Mouse (Mus musculus): ENCODE data around the gene Gins2. TPM values are rescaled to one million over a fixed set of nuclear protein-coding genes. Genes with fewer than 3 reads are reported as not detected.

Gins2 gene
- polyA plus RNA-seq, 1 experiment = 11.2 TPM

GRCm38 (mm10) chr8:120594571-120594970, 5.5 kb upstream of the Gins2 start:
- no peak overlapping the region for H3ac ChIP-seq (ENCODE audit: control insufficient read depth, insufficient read length)
- no peak overlapping the region for H3K4me3 ChIP-seq
- TF ChIP-seq TCF12 (IDR thresholded peaks at IDR 0.05; ENCODE audit: insufficient read depth, poor library complexity, severe bottlenecking) = no peak
- no peak for TF ChIP-seq MYOD1 (IDR thresholded peaks at IDR 0.05; ENCODE audit: control insufficient read depth in 1 of 3, insufficient read length in 2 of 3, low read depth in 2 of 3)
- TF ChIP-seq SRF (IDR thresholded peaks at IDR 0.05; ENCODE audit: control insufficient read depth, insufficient read length, low read depth) = no peak
- no peak for TF ChIP-seq TCF3 (IDR thresholded peaks at IDR 0.05; ENCODE audit: insufficient read length, low read depth)
- TF ChIP-seq MYOG (IDR thresholded peaks at IDR 0.05; ENCODE audit: control insufficient read depth in 1 of 3, insufficient read depth in 1 of 3, insufficient read length in 2 of 3, low read depth in 2 of 3) = no peak
- H3K27me3 ChIP-seq (ENCODE audit: control insufficient read depth, insufficient read depth, insufficient read length) = peaks cover 7% of the 10 kb centered on the region
- H3K79me2 ChIP-seq (ENCODE audit: control insufficient read depth, insufficient read depth) = no peaks in the 10 kb centered on the region
- H3K4me2 ChIP-seq (ENCODE audit: low read depth) = no peak overlapping the region
- no peaks in the 10 kb centered on the region for H3K36me3 ChIP-seq (ENCODE audit: control insufficient read depth, insufficient read depth)

GRCm38 (mm10) chr8:120591587-120592292, 2.6 kb upstream of the Gins2 start:
- Histone ChIP-seq H3K4me3 (no peak overlapping the region), H3K27me3 (ENCODE audit: control insufficient read depth, insufficient read depth, insufficient read length) (peaks cover 7% of the 10 kb centered on the region)
- TF ChIP-seq POLR2A (IDR thresholded peaks at IDR 0.05; ENCODE audit: insufficient read length, low read depth) (no peak), CEBPB (IDR thresholded peaks at IDR 0.05; ENCODE audit: insufficient read depth, poor library complexity, severe bottlenecking) (no peak), TCF12 (IDR thresholded peaks at IDR 0.05; ENCODE audit: insufficient read depth, poor library complexity, severe bottlenecking) (no peak), MYOD1 (IDR thresholded peaks at IDR 0.05; ENCODE audit: control insufficient read depth in 1 of 3, insufficient read length in 2 of 3, low read depth in 2 of 3) (no peak), SRF (IDR thresholded peaks at IDR 0.05; ENCODE audit: control insufficient read depth, insufficient read length, low read depth) (no peak), MAX (IDR thresholded peaks at IDR 0.05; ENCODE audit: low read depth) (no peak), USF1 (IDR thresholded peaks at IDR 0.05; ENCODE audit: low read depth) (no peak), REST (IDR thresholded peaks at IDR 0.05; ENCODE audit: insufficient read depth, insufficient read length) (no peak), TCF3 (IDR thresholded peaks at IDR 0.05; ENCODE audit: insufficient read length, low read depth) (no peak), E2F4 (IDR thresholded peaks at IDR 0.05; ENCODE audit: insufficient read depth) (no peak), MYOG (IDR thresholded peaks at IDR 0.05; ENCODE audit: control insufficient read depth in 1 of 3, insufficient read depth in 1 of 3, insufficient read length in 2 of 3, low read depth in 2 of 3) (no peak), POLR2AphosphoS2 (IDR thresholded peaks at IDR 0.05; ENCODE audit: insufficient read length, low read depth) (no peak)

GRCm38 (mm10) chr8:120589921-120590320, 817 bp upstream of the Gins2 start:
- Histone ChIP-seq H3K4me2 (ENCODE audit: low read depth) (peak overlapping the region; percentile 97), H3K27me3 (ENCODE audit: control insufficient read depth, insufficient read depth, insufficient read length) (peaks cover 7% of the 10 kb centered on the region), H3K79me2 (ENCODE audit: control insufficient read depth, insufficient read depth) (peaks cover 5% of the 10 kb centered on the region), H3ac (ENCODE audit: control insufficient read depth, insufficient read length) (no peak overlapping the region), H3K36me3 (ENCODE audit: control insufficient read depth, insufficient read depth) (no peaks in the 10 kb centered on the region), H3K4me3 (peak overlapping the region; percentile 31)
- TF ChIP-seq E2F4 (IDR thresholded peaks at IDR 0.05; ENCODE audit: insufficient read depth) (no peak), TCF3 (IDR thresholded peaks at IDR 0.05; ENCODE audit: insufficient read length, low read depth) (no peak), CEBPB (IDR thresholded peaks at IDR 0.05; ENCODE audit: insufficient read depth, poor library complexity, severe bottlenecking) (no peak), REST (IDR thresholded peaks at IDR 0.05; ENCODE audit: insufficient read depth, insufficient read length) (no peak), POLR2A (IDR thresholded peaks at IDR 0.05; ENCODE audit: insufficient read length, low read depth) (no peak), SRF (IDR thresholded peaks at IDR 0.05; ENCODE audit: control insufficient read depth, insufficient read length, low read depth) (no peak), MYOD1 (IDR thresholded peaks at IDR 0.05; ENCODE audit: control insufficient read depth in 1 of 3, insufficient read length in 2 of 3, low read depth in 2 of 3) (no peak), MYOG (IDR thresholded peaks at IDR 0.05; ENCODE audit: control insufficient read depth in 1 of 3, insufficient read depth in 1 of 3, insufficient read length in 2 of 3, low read depth in 2 of 3) (no peak), MAX (IDR thresholded peaks at IDR 0.05; ENCODE audit: low read depth) (no peak), USF1 (IDR thresholded peaks at IDR 0.05; ENCODE audit: low read depth) (no peak), POLR2AphosphoS2 (IDR thresholded peaks at IDR 0.05; ENCODE audit: insufficient read length, low read depth) (no peak), TCF12 (IDR thresholded peaks at IDR 0.05; ENCODE audit: insufficient read depth, poor library complexity, severe bottlenecking) (no peak)

More at GRCm38 (mm10) chr8:120591587-120592292, 2.6 kb upstream of the Gins2 start:
- Histone ChIP-seq H3ac (ENCODE audit: control insufficient read depth, insufficient read length) (no peak overlapping the region), H3K4me2 (ENCODE audit: low read depth) (no peak overlapping the region), H3K79me2 (ENCODE audit: control insufficient read depth, insufficient read depth) (peaks cover 5% of the 10 kb centered on the region), H3K36me3 (ENCODE audit: control insufficient read depth, insufficient read depth) (no peaks in the 10 kb centered on the region)

GRCm38 (mm10) chr8:120585521-120585920, 3.6 kb downstream of the Gins2 start:
- no peaks in the 10 kb centered on the region for H3K27me3 ChIP-seq (ENCODE audit: control insufficient read depth, insufficient read depth, insufficient read length)
- no peak for TF ChIP-seq CEBPB (IDR thresholded peaks at IDR 0.05; ENCODE audit: insufficient read depth, poor library complexity, severe bottlenecking)
- no peak for TF ChIP-seq POLR2A (IDR thresholded peaks at IDR 0.05; ENCODE audit: insufficient read length, low read depth)
- TF ChIP-seq MYOG (IDR thresholded peaks at IDR 0.05; ENCODE audit: control insufficient read depth in 1 of 3, insufficient read depth in 1 of 3, insufficient read length in 2 of 3, low read depth in 2 of 3) = no peak
- TF ChIP-seq REST (IDR thresholded peaks at IDR 0.05; ENCODE audit: insufficient read depth, insufficient read length) = no peak
- no peak for TF ChIP-seq SRF (IDR thresholded peaks at IDR 0.05; ENCODE audit: control insufficient read depth, insufficient read length, low read depth)
- TF ChIP-seq MAX (IDR thresholded peaks at IDR 0.05; ENCODE audit: low read depth) = no peak
- no peak for TF ChIP-seq TCF3 (IDR thresholded peaks at IDR 0.05; ENCODE audit: insufficient read length, low read depth)
- TF ChIP-seq POLR2AphosphoS2 (IDR thresholded peaks at IDR 0.05; ENCODE audit: insufficient read length, low read depth) = no peak
- H3K36me3 ChIP-seq (ENCODE audit: control insufficient read depth, insufficient read depth) = peaks cover 5% of the 10 kb centered on the region
- H3K79me2 ChIP-seq (ENCODE audit: control insufficient read depth, insufficient read depth) = peaks cover 5% of the 10 kb centered on the region
- H3K4me2 ChIP-seq (ENCODE audit: low read depth) = no peak overlapping the region
- no peak overlapping the region for H3ac ChIP-seq (ENCODE audit: control insufficient read depth, insufficient read length)
- no peak overlapping the region for H3K4me3 ChIP-seq
